Mouse (Mus musculus) thymus, postnatal 4 days (tissue): ENCODE data around the gene Tns1.
A peak's percentile ranks its signal among the peaks of the same experiment; 100 is the strongest.

ENCODE experiments used
- DNase-seq: peaks from one replicate; pipeline ENCODE4 v3.0.0; 2021

Tns1 gene

DNA sequence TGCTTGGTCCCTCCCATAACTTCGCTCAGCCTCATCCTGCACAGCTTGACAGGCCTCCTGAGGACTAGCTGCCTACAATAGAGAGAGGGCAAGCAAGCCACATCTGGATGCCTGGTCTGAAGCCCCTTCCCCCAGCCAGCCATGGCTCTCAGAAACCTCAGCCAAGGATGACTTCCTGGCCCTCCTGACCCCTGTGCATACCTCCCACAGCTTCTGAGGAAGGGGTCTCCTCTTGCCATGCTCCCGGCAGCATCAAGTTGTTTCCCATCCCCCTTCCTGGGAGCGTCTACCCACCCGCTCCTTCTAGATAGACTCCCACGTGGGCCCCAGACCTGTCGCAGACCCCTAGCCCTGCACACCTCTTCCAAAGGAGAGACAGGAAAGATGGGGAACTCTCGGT is 33.9 kb downstream of the Tns1 start:
- no peak for DNase-seq

DNA sequence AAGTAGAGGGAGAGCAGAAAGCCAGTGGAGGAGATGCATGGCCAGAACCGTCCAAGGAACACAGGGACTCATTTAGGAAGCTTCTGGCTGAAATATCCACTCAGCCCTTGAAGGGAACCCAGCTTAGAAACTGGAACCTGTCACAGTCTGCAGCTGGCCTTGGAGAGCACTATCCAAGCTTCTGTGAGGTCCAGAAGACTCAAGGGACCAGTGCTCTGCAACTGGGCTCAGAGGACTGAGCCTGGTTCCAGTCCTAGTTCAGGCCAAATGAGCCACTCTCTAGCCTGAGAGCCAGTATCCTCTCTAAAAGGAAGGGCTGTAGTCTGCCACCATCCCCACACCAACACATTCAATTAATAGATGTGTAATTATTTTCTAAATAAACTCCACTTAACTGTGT is 35.7 kb downstream of the Tns1 start:
- DNase-seq, result no peak

DNA sequence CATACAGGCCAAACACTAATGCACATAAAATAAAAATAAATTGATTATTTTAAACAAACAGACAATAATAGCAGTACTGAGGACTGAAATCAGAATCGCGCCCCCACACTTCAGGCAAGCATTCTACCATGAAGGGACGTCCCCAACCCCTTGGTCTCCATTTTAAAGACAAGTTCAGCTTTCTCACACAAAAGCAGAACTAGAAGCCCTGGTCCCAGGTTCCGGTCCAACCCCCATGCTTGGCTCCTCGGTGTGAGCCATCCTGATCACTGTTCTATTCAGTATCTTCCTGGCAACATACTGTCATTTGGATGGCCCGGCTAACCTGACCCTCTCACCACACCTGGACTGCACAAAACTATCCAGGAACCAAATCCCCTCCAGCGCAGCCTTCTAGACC is 38.7 kb downstream of the Tns1 start:
- no peak for DNase-seq

DNA sequence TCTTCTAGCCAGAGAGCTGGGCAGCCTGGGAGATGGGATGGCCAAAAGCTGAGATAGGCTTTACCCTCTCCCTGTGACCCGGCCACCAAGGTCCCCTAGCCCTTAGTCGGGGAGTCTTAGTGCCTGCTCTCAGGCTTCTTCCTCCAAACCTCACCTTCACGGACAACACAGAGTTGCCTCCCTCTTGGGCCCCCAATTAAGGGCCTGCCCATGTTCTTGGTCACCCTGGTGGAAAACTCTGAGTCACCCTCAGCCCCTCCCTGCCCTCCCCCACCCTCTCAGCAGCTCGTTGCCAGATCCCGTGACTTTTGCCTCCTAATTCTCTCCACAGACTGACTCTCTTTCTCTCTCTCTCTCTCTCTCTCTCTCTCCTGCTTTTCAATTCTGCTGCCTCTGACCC is 39.5 kb downstream of the Tns1 start:
- no peak for DNase-seq

DNA sequence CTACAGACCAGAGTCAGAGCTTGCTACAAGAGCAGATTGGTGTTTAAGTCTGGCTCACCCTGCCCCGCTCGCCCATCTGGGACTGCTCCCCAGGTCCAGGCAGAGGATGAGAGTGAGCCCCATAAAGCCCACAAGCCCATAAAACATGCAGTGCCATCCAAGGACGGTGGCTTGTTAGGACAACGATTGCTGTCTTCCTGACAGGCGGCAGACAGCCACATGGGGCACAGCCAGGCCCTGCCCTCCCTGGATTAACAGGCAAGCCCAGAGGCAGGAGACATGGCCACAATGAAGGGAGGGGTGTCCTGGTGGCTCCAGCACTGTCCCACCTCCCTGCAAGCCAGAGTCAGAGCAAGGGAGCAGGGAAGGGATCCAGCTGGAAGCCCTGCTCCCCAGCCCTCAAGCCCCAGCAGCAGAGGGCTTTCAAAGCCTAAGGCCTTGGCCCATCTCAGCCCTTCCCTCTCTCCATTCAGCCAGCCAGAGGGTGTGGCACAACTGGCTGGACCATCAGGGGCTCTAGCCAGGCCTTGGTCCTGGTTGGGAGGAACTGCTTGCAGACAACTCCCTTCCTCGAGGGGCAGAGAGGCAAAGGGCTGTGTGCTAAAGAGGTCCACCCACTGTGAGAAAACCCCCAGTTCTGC is 40.1 kb downstream of the Tns1 start:
- DNase-seq, result no peak

DNA sequence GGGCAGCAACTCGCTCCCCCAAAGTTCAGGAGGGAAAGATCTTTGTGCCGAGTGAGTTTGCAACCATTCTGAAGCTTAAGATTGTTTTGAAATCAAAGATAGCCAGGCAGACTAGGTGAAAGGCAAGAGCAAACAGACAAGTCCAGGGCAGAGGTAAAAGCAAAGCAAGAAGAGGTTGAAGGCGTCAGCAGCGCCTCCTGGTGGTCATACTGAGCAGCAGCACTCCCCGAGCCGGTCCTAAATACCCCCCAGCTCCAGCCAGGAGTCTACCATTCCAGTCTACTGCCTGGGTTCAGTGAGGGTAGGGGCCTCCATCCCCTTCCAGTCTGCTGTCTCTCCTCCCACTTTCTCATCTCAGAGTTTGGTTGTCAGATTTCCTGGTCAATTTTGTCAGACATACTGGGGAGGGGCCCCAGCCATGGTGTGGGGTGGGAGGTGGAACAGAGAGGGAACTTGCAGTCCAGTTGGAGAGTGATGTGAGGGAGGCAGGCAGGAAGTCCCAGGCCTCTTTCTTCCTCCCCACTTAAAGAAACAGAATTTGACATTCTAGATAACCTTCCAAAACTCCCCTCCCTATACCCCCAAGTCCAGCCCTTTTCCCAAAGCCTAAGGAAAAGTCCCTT is 41.3 kb downstream of the Tns1 start:
- peak; percentile 76 for DNase-seq

DNA sequence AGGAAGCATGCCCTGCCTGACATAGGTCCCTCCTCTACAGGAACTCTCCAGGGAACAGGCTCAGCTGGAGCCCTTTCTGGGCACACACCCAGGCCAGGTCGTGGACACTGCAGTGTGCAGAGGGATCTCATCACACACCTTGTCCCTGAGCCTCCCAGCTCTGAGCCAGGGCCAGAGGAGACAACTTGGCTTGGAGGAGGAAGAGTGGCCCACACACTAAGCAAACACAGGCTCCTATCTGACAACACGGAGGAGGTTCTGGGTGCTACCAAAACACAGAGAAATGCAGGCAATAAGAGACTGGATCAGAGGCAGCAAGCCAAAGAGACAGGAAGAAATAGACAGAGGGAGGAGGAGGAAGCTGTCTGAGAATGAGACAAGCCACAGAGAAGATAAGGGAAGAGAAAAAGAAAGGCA is 42.7 kb downstream of the Tns1 start:
- no peak for DNase-seq

DNA sequence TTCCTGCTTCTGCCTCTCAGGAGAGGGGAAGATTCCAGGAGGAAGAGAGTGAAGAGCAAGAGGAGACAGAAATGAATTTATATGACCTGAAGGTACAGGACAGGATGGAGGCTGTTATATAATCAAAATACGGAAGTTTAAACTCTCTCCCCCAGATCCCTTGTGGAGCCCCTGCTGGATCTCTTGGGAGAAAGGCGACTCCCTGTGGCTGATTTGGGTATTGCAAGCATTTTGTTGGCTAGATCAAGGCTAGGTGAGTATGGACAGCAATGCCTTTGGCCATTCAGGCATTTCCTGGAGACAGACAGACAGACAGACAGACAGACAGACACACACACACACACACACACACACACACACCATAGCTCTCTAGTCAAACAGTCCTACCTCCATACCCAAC is 46.9 kb downstream of the Tns1 start:
- DNase-seq, result peak; percentile 87

DNA sequence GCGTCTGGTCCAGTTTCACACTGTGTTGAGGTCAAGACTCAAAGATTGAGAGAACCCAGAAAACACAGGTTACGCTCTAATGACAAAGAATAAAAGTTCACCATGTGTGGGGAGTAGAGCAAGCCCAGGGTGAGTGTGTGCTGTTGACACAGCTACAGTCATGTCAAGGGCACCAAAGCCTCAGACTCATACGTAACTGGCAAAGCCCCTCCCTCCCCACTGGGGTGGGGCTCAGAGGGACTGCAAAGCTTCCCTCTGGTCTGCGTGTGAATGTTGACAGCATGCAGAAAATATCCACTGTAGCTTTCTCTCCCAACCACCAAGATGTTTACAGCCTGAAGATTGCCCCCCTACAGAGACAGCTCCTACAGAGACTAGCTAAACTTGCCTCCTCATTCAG is 48.0 kb downstream of the Tns1 start:
- DNase-seq, result no peak

DNA sequence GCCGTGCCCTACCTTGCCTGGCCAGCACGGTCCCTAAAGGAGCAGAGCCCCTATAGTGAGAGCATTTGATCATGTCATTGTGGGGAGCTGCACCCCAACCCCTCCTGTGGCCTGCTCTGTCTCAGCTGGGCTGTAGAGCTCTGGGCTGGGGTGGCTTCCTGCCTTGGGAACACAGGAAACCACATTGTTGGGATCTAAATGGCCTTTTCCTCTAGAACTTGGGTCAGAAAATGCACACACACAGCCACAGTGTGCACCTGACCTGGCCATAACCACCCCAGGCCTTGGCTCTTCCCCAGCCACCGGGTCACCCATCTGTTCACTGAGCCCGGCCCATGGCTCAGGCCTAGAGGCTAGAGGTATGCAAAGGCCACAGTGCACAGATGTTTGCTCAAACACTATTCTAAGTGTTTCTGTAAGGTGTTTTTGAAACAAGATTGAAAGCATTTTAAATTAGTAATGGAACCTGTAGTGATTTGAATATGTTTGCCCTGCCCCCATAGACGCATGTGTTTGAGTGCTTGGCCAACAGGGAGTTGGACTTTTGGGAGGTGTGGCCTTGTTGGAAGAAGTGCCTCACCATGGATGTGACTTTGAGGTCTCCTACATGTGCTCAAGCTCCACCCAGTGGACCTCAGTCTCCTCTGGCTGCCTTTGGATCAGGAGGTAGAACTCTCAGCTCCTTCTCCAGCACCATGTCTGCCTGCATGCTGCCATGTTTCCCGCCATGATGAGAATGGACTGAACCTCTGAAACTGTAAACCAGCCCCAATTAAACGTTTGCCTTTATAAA is 49.4 kb downstream of the Tns1 start:
- no peak for DNase-seq

DNA sequence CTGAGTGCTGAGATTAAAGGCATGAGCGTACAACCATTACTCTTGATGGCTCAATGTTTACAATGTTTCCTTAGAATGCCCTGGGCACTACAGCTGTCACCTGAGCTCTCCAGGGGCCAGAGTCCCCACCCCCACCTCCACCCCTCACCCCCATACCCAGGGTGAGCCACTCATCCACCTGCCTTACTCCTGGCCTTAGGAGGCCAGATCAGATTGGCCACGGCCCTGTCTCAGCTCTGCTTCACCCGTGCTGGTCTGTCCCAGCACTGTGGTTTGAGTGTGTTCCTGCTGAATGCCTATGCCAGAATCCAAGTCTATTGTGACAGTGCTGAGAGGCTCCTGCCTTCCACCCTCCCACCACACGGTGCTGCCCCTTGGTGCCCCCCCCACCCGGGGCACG is 50.5 kb downstream of the Tns1 start:
- DNase-seq, result no peak

DNA sequence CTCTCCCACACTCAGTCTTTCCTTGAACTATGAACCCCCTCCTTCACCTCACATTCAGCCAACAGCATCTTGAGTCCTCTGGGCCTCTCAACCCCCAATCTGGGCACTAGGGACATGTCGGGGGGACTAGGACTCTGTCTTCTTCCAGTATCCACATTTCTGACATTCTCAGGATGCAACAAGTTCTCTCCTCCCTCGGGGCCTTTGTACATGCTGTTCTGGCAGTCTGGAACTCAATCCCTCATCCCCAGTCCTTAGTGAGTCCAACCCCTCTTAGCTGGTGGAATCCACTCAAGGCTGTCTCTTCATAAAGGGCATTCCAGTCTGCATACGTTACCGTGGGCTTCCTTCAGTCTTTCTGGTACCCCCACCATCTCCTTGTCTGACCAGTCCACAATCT is 53.5 kb downstream of the Tns1 start:
- DNase-seq, result no peak

DNA sequence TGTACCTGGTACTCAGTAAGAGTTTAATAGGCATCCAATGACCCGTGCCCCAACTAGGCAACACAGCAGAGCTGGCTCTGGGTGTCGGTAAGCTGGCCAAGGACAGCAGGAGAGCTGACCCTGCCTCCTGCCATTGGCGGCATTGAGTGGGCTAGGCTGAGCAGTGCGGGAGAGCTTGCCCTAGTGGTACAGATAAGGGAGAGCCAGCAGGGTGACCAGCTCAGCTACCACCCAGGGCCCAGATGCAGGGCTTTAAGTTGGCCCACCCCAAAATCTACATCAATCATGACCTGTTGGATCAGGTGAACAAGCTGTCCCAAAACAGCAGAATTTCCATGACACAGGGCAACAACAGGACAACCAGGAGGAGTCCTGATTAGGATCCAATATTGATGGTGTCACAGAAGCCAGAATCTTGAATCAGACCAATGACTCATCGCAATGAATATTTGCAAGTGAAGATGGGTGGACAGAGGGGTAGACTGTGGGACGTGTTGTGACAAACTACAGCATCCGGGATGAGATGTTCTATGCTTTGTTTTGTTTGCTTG is 54.2 kb downstream of the Tns1 start:
- no peak for DNase-seq

DNA sequence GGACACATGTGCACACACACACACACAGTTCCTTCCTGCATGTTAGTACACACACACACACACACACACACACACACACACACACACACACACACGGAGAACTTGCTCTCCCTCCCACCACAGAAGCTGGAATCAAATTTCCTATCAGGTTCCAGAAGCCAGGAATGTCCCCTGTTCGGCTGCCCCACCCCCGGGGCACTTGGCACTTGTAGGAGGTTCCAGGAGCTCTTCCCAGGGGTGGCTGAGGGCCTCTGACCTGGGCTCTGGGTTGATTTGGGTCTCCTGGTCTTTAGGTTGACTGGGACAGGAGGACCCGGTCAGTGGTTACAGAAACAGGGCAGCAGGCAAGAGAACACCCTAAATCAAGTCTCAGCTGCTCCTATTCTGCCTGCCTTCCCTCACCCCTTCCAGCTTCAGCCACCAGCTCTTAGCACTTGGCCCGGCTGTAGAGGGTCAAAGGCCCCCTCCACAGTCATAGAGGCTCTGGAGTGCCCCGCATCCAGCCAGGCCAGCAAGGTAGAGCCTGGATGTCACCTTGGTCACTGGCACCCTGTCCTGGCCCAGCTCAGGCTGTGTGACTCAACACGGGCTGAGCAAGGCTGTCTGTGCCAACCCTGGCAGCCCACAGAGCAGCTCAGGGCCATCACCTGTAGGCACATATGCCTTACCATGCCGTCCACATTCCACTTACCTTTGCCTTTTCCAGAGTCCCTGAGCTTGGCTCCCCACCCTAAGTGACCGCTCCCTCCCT is 55.0 kb downstream of the Tns1 start:
- no peak for DNase-seq

DNA sequence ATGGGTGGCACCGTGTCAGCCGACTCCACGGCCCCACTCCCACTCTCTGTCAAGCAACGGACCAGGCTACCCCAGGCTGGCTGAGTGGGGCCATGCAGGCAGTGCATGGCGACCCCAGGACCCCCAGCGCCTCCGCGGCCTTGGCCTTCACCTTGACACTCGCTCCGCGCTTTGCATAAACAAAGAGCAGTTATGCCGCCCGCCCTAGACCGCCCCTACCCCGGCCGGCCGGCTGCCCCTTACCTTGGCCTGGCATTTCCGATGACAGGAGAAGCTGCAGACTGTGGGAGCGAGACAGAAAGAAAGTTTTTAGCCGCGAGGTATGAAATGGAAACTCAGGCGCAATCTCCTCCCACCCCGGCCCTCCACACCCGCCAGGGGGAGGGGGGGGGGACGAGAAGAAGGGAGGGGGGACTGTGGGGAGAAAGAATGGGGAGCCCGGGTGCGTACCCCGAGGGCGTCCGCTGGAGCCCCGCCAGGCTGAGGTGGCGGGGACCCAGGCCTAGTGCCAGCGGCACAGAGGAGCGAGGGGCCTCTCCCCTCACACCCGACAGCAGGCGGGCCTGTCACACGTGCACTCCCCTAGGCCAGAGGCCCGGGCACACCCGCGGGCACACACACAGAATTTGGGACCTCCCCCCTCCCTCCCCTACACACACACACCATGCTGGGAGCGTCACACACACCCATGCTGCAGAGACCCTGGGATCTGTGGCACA is 55.7 kb downstream of the Tns1 start:
- DNase-seq, result peak; percentile 74

DNA sequence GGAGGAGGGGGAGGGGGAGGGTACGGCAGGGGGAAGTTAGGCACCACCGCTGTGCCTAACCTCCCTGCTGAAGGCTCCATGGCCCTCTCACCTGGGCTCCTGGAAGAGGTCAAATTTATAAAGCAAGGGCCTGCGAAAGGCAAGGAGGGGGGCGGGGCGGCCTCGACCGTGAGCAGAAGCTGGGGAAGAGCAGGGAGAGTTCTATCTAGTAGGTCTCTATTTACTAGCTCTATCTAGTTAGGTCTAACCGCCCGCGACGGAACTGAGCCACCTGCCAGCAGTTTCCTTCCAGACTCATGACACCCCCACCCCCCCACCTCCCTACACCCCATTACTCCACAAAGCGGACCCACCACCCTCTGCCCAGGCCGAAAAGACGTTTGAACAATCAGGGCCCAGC is 56.4 kb downstream of the Tns1 start:
- DNase-seq, result peak; percentile 70

DNA sequence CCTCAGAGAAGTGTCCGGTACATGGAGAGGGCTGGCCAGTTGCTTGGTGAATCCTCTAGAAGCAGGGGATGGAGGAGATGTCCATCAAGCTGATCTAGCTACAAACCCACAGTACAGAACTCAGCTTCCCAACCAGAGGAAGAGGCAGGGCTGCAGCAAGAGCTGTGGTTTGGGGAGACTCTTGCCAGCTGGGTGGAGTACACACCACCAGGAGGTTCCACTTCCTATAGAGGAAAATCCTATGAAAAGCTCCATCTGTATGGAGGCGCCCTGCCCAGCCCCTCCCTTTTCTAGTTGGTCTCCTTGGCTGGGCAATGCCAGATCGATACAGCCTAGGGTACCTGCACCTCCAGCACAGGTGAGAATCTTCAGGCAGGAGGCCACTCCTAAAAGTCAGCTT is 57.7 kb downstream of the Tns1 start:
- no peak for DNase-seq

DNA sequence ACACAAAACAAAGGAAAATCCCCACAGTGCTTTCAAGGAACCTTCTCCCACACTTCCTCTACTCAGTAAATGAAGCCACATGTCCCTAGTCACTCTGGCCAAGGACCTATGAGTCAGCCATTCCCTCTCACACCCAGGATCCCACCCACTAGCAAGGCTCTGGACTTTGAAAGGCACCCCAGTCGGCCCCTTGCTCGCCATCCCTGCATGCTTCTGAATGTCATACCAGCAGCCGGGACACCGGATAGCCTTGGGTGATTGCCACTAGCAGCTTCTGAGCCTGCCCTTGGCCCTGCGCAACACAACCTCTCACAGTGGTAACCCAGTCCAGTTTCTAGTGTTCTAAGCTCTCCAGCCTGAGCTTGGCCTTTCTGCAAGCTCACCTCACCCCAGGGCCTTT is 58.2 kb downstream of the Tns1 start:
- DNase-seq, result no peak

DNA sequence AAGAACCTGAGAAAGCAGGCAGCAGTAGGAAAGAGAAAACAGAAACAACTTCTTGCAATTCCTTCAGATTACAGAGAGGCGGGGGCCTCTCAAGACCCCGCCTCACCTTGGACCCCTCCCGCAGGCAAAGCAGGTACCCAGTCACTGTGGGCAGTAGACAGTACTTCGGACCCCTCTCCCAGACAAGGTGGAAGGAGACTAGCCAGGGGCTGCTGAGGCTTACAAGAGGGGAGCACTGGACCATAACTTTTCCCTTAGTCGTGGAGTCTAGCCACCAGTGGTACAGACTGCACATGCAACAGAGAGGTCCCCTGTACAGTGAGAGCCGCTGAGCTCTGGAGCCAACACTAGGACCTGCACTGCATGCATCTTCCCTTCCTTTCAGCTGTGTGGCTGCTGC is 64.2 kb downstream of the Tns1 start:
- no peak for DNase-seq

DNA sequence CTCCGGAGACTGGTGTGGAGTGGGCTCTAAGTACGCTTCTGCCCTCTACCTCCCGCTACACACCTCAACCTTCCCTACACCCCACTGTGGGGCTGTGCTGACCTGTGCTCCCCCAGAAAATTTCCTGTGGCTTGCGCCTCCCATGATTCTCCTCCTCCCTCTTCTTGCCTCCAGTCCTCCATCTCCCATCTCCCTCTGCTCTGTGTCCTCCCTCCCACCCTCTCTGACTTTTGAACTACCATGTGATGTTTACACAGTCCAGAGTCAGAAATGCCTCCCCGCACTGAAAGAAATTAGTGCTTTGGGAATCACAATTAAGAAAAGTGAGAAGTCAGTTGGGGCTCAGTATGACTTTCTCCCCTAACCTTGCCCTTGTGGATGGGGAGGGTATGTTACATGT is 64.7 kb downstream of the Tns1 start:
- no peak for DNase-seq

DNA sequence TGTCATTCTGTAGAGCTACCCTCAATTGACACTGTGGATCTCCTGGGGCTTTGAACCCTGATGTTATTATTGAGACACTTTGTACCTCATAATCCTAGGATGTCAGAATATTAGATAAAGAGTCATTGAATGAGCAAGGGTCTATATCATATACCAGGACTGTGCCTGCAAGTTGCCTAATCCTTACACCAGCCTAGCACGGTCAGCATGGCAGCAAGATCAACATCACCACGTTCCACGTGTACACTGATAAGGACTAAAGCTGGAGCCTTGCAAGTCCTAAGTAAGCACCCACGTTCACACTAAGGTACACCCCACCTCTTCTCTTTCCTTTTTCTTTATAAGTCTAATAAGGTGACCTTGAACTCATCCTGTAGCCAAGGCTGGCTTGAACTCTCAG is 65.5 kb downstream of the Tns1 start:
- no peak for DNase-seq

DNA sequence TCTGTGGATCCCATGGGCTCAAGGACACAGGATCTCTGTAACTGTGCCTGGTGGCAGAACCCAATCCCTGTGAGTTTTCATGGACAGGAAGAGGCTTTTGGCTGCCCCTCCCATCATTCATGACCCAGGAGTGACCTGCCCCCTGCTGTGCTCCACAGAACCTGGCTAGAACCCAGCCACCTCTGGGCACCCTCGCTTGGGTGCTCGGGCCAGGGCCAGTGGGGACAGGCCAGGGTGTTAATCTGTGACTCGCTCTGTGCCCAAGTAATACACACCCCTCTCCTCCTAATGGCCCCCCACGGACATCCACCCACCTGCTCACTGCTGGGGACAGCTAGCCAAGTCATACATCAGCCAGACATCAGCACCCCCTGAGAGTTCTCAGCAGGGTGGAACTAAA is 65.9 kb downstream of the Tns1 start:
- DNase-seq, result no peak

DNA sequence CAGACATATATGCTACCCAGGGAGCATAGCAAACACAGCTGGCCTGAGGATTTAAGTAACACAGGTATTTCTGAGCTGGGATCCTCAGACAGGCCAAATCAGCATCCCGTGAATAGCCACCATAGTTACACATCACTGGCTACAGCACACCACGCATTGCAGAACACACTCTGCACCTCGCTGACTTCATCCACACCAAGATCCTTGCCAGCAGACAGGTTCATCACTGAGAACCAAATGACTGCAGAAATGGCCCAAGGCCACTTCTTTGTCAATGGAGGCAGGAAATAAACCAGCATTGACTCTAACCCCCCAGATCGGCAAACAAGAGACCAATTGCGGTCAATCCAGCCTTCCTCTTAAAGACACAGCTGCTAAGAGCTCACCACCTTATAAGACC is 66.7 kb downstream of the Tns1 start:
- DNase-seq, result no peak
